Mouse (Mus musculus) ovary, postnatal 10 days (tissue): ENCODE results near the gene Hcfc1r1.

Experiments used
- DNase-seq: peaks from one replicate; pipeline ENCODE4 v3.0.0; 2022; ENCODE audit warnings: low spot score

Gene Hcfc1r1

GRCm38 (mm10) chr17:23721886-23722285 is 48.5 kb downstream of the Hcfc1r1 start:
- DNase-seq = no peak

GRCm38 (mm10) chr17:23722376-23723125 is 49.2 kb downstream of the Hcfc1r1 start, which contains the start of gene 1520401A03Rik:
1520401A03Rik (minus strand) TSS chr17:23722783.
- no peak for DNase-seq
